In genomic region chr17:7461164-7461563, GRCm38 (mm10) we compare ENCODE assay signal across 12 mouse cellular contexts.
DNase-seq lines count a peak whose midpoint lies in the region; ATAC-seq and TF ChIP-seq lines count a peak whose summit lies in the region.
"Had no signal": no experiment of that assay in that cellular context is flagged by ENCODE, and none has a peak within 500 bp of the region (broad histone marks: within the 10 kb centered on the region; RNA-seq: fewer than 3 reads in every experiment).

No protein-coding gene starts in this region.

- no peak overlapping the region for H3K4me2 ChIP-seq in heart, postnatal 0 days (ENCODE audit: low read depth, low read length)
- no peak overlapping the region for H3K4me2 ChIP-seq in forebrain, embryonic 13.5 days
- H3K4me2 ChIP-seq in limb, embryonic 13.5 days (replicated peaks) = no peak overlapping the region
- H3K4me2 ChIP-seq in neural tube, embryonic 15.5 days = no peak overlapping the region

- no peaks in the 10 kb centered on the region for H3K36me3 ChIP-seq in heart, postnatal 0 days (replicated peaks; ENCODE audit: control insufficient read depth, insufficient read depth, low read length)
- no peaks in the 10 kb centered on the region for H3K36me3 ChIP-seq in forebrain, embryonic 13.5 days (ENCODE audit: poor library complexity, severe bottlenecking)
- no peaks in the 10 kb centered on the region for H3K36me3 ChIP-seq in limb, embryonic 13.5 days
- no peaks in the 10 kb centered on the region for H3K36me3 ChIP-seq in neural tube, embryonic 15.5 days
- H3K36me3 ChIP-seq in heart, adult 2 months (ENCODE audit: control insufficient read depth, insufficient read depth, low read length) = no peaks in the 10 kb centered on the region

- no peaks in the 10 kb centered on the region for H3K27me3 ChIP-seq in heart, postnatal 0 days (ENCODE audit: control insufficient read depth, insufficient read depth, low read length)
- no peaks in the 10 kb centered on the region for H3K27me3 ChIP-seq in forebrain, embryonic 13.5 days
- no peaks in the 10 kb centered on the region for H3K27me3 ChIP-seq in limb, embryonic 13.5 days
- H3K27me3 ChIP-seq in neural tube, embryonic 15.5 days (replicated peaks) = no peaks in the 10 kb centered on the region
- H3K27me3 ChIP-seq in heart, adult 2 months (ENCODE audit: control insufficient read depth, insufficient read depth, low read length) = no peaks in the 10 kb centered on the region

- H3K27ac ChIP-seq in heart, postnatal 0 days (ENCODE audit: low read depth) = no peak overlapping the region
- no peak overlapping the region; the same call in 1 of the 2 replicates for H3K27ac ChIP-seq in forebrain, embryonic 13.5 days
- 0 out of 2 replicates have a peak overlapping the region, but pooled peaks have one; percentile 44 for H3K27ac ChIP-seq in limb, embryonic 13.5 days
- H3K27ac ChIP-seq in neural tube, embryonic 15.5 days (replicated peaks) = 0 out of 2 replicates have a peak overlapping the region, but pooled peaks have one; percentile 14
- no peak overlapping the region for H3K27ac ChIP-seq in heart, adult 2 months
- H3K27ac ChIP-seq: stomach, postnatal 0 days had no signal

- no peak for ATAC-seq in heart, postnatal 0 days (ENCODE audit: insufficient read depth, low read depth)
- ATAC-seq in forebrain, embryonic 13.5 days = peak; percentile 45; the same call in 1 of the 2 replicates
- ATAC-seq in limb, embryonic 13.5 days (ENCODE audit: low FRiP score, low read depth) = no peak
- no peak for ATAC-seq in neural tube, embryonic 15.5 days (ENCODE audit: low FRiP score)

- DNase-seq in heart, postnatal 0 days (ENCODE audit: low spot score) = peak; percentile 55
- no peak for DNase-seq in heart, postnatal 14 days
- DNase-seq in left cerebral cortex, postnatal 4 days = no peak
- DNase-seq in heart, adult 2 months = no peak
- DNase-seq in kidney, adult 9 months = no peak
- DNase-seq: B cell, adult 2 months; kidney, postnatal 10 days; liver had no signal

- H3K9ac ChIP-seq in heart, postnatal 0 days (replicated peaks; ENCODE audit: low read depth, low read length) = no peak overlapping the region
- no peak overlapping the region for H3K9ac ChIP-seq in forebrain, embryonic 13.5 days
- no peak overlapping the region for H3K9ac ChIP-seq in limb, embryonic 13.5 days
- no peak overlapping the region for H3K9ac ChIP-seq in neural tube, embryonic 15.5 days (replicated peaks)
- no peak overlapping the region for H3K9ac ChIP-seq in heart, adult 2 months (ENCODE audit: low read depth, low read length)

- intact Hi-C loops in heart, postnatal 14 days (cut with DNase I) = no loop called here
- intact Hi-C loops in left cerebral cortex, postnatal 4 days (cut with DNase I) = no loop called here
- intact Hi-C loops in heart, adult 2 months (cut with DNase I) = no loop called here

- 53% methylated on average over 6 of the region's 6 CpGs for WGBS in heart, postnatal 0 days
- WGBS in forebrain, embryonic 13.5 days = 8% methylated on average over 6 of the region's 6 CpGs
- WGBS in limb, embryonic 13.5 days = 48% methylated on average over 6 of the region's 6 CpGs
- WGBS in neural tube, embryonic 15.5 days = 13% methylated on average over 6 of the region's 6 CpGs
- WGBS in heart, adult 2 months = 64% methylated on average over 6 of the region's 6 CpGs

- no peak for TF ChIP-seq POLR2A in heart, adult 2 months (IDR thresholded peaks at IDR 0.05; ENCODE audit: insufficient read depth, low read depth, low read length)

- H3K4me3 ChIP-seq in heart, postnatal 0 days (ENCODE audit: low read depth, low read length) = no peak overlapping the region
- no peak overlapping the region for H3K4me3 ChIP-seq in forebrain, embryonic 13.5 days
- no peak overlapping the region for H3K4me3 ChIP-seq in limb, embryonic 13.5 days
- H3K4me3 ChIP-seq in neural tube, embryonic 15.5 days (replicated peaks) = no peak overlapping the region
- no peak overlapping the region for H3K4me3 ChIP-seq in heart, adult 2 months

- H3K79me2 ChIP-seq in heart, adult 2 months (replicated peaks; ENCODE audit: control insufficient read depth, insufficient read depth, low read length) = no peaks in the 10 kb centered on the region

- no peaks in the 10 kb centered on the region for H3K9me3 ChIP-seq in heart, postnatal 0 days (replicated peaks; ENCODE audit: control insufficient read depth, low read length)
- H3K9me3 ChIP-seq in forebrain, embryonic 13.5 days (replicated peaks) = no peaks in the 10 kb centered on the region
- H3K9me3 ChIP-seq in limb, embryonic 13.5 days = no peaks in the 10 kb centered on the region
- H3K9me3 ChIP-seq in neural tube, embryonic 15.5 days (replicated peaks) = no peaks in the 10 kb centered on the region

- H3K4me1 ChIP-seq in heart, postnatal 0 days (ENCODE audit: control insufficient read depth, insufficient read depth) = no peaks in the 10 kb centered on the region
- H3K4me1 ChIP-seq in forebrain, embryonic 13.5 days = peaks cover 9% of the 10 kb centered on the region
- H3K4me1 ChIP-seq in limb, embryonic 13.5 days = peaks cover 20% of the 10 kb centered on the region
- H3K4me1 ChIP-seq in neural tube, embryonic 15.5 days = no peaks in the 10 kb centered on the region
- H3K4me1 ChIP-seq in heart, adult 2 months (ENCODE audit: control insufficient read depth, insufficient read depth, low read length) = no peaks in the 10 kb centered on the region; the same call in 1 of the 2 replicates

- TF ChIP-seq CTCF in heart, postnatal 0 days (IDR thresholded peaks at IDR 0.05; ENCODE audit: low read depth) = no peak
- no peak for TF ChIP-seq CTCF in heart, adult 2 months (IDR thresholded peaks at IDR 0.05)

- no peak for TF ChIP-seq EP300 in heart, postnatal 0 days (IDR thresholded peaks at IDR 0.05; ENCODE audit: low read depth)
- TF ChIP-seq EP300 in heart, adult 2 months (IDR thresholded peaks at IDR 0.05; ENCODE audit: insufficient read depth, low read depth, low read length) = no peak

Comparison
In these comparisons a context has a peak if more than half of its experiments do, and no peak if none do; other contexts are left out.
1. H3K27ac ChIP-seq: peak in limb, embryonic 13.5 days (single experiment) and neural tube, embryonic 15.5 days (single experiment); none in heart, postnatal 0 days (single experiment), forebrain, embryonic 13.5 days (single experiment) and heart, adult 2 months (single experiment).